Mouse (Mus musculus) C2C12 (cell line): ENCODE measurements around the gene Fam71f1.

Experiments
- CEBPB ChIP-seq: IDR thresholded peaks from one replicate; pipeline ENCODE4 v1.6.1; 2011; ENCODE audit warnings: low read depth, mild to moderate bottlenecking, control low read depth, moderate library complexity
- CTCF ChIP-seq: IDR thresholded peaks from one replicate; pipeline ENCODE4 v1.5.1; 2011; ENCODE audit not compliant: control insufficient read depth, insufficient read depth, insufficient read length
- MAX ChIP-seq: IDR thresholded peaks from one replicate; pipeline ENCODE4 v1.6.1; 2011; ENCODE audit warnings: mild to moderate bottlenecking, control low read depth

- no peak for TF ChIP-seq CTCF
- TF ChIP-seq CEBPB = no peak
- no peak for TF ChIP-seq MAX
Observed at GRCm38 (mm10) chr6:29359386-29359785, 40.4 kb downstream of the Fam71f1 start.
